Mouse (Mus musculus) hindbrain, embryonic 13.5 days (tissue): ENCODE results near the gene Glrp1. TPM values are rescaled to one million over a fixed set of nuclear protein-coding genes. Genes with fewer than 3 reads are reported as not detected.

ENCODE experiments used
- ATAC-seq: fragments of 200-750 bp; cut with Nextera tagmentation; 2 replicates; pipeline ENCODE4 v1.8.0; 2017; ENCODE audit warnings: moderate TSS enrichment; ENCODE audit not compliant: low FRiP score
- H3K27ac ChIP-seq: fragments of 300-500 bp; sonication (generic); 2 replicates; pipeline ENCODE4 v1.5.1; 2015; ENCODE audit warnings: inconsistent platforms, mild to moderate bottlenecking, moderate library complexity
- H3K27me3 ChIP-seq: fragments of 300-500 bp; sonication (generic); 2 replicates; pipeline ENCODE4 v1.6.1; 2015; ENCODE audit warnings: mild to moderate bottlenecking, inconsistent platforms
- H3K36me3 ChIP-seq: fragments of 300-500 bp; sonication (generic); 2 replicates; pipeline ENCODE4 v1.6.1; 2015; ENCODE audit warnings: mild to moderate bottlenecking, inconsistent platforms
- H3K4me1 ChIP-seq: fragments of 300-500 bp; sonication (generic); replicated peaks from 2 replicates; pipeline ENCODE4 v1.6.1; 2015; ENCODE audit warnings: inconsistent platforms
- H3K4me2 ChIP-seq: fragments of 300-500 bp; sonication (generic); 2 replicates; pipeline ENCODE4 v1.6.1; 2015; ENCODE audit warnings: inconsistent platforms, mild to moderate bottlenecking, moderate library complexity
- H3K4me3 ChIP-seq: fragments of 300-500 bp; sonication (generic); 2 replicates; pipeline ENCODE4 v1.5.1; 2015; ENCODE audit warnings: mild to moderate bottlenecking, inconsistent platforms
- H3K9ac ChIP-seq: fragments of 300-500 bp; sonication (generic); 2 replicates; pipeline ENCODE4 v1.6.1; 2015; ENCODE audit warnings: mild to moderate bottlenecking, inconsistent platforms
- H3K9me3 ChIP-seq: fragments of 300-500 bp; sonication (generic); 2 replicates; pipeline ENCODE4 v1.6.1; 2016; ENCODE audit warnings: inconsistent platforms
- WGBS: fragments of 180-500 bp; shearing (Covaris S2); methylation state at CpG from one replicate; pipeline ENCODE4 v1.1.7; 2015; 5-methylcytosine and 5-hydroxymethylcytosine counted together
- polyA plus RNA-seq: library from polyadenylated mRNA; unstranded; fragments of >200 nt; fragmentation: Nextera tagmentation; extraction: Ambion mirVana; gene quantifications from 2 replicates; pipeline ENCODE4 v1.2.1, GENCODE M21; 2015

The Glrp1 gene
- polyA plus RNA-seq, 1 experiment from 2014 or later, result not detected

DNA sequence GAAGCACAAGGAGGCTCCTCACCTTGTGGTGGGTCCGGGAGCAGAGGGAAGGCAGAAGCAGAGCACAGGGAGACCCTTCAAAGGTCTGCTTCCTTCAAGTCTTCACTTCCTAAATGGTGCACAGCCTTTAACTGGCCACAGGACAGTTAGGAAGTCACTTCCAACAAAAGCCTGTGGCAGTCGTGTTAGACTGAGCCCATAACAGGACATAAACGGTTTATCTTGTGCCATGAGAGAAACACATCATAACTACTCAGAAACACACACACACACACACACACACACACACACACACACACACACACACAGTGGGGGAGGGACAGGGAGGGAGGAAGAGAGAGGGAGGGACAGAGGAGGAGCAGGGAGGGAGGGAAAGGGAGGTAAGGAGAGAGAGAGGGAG lies 15.8 kb upstream of the Glrp1 start:
- Histone ChIP-seq H3K27me3 (peaks cover 3% of the 10 kb centered on the region; the same call in 1 of the 2 replicates), H3K36me3 (no peaks in the 10 kb centered on the region), H3K4me2 (no peak overlapping the region), H3K9me3 (no peaks in the 10 kb centered on the region), H3K9ac (no peak overlapping the region), H3K4me1 (no peaks in the 10 kb centered on the region), H3K27ac (no peak overlapping the region), H3K4me3 (no peak overlapping the region)
- ATAC-seq, result no peak
- WGBS, result 74% methylated on average over 3 of the region's 3 CpGs

DNA sequence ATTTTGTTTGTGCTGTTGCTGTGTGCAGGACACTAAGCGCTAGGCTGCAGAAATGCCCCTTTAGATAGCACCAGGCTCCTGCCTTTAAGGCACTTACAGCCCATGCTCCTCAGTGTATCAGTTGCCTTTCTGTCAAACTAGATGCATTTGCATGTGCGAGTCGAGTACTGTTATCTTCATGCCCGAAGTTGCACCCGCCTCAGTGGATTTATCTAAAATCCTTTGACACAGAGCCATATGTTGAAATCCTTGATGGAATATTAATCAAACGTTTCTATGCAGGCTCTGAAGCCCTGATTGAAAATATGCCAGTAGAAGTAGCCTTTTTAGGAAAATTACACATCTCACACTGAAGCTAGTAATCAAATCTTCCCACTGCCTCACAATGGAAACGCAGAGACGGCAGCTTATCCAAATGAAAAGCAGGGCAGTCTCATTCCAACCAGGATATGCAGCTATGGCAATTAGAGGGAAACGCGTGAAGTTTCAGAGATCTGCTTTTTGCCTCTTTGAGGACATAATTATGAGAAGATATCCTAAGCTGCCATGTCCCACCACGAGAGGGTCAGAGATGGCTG lies 11.4 kb upstream of the Glrp1 start:
- H3K27me3 ChIP-seq, result no peaks in the 10 kb centered on the region
- no peak for ATAC-seq
- H3K36me3 ChIP-seq, result no peaks in the 10 kb centered on the region
- H3K4me2 ChIP-seq, result no peak overlapping the region
- H3K4me1 ChIP-seq, result no peaks in the 10 kb centered on the region
- H3K9ac ChIP-seq, result no peak overlapping the region
- H3K4me3 ChIP-seq, result no peak overlapping the region
- WGBS, result 84% methylated on average over 11 of the region's 11 CpGs
- H3K27ac ChIP-seq, result no peak overlapping the region
- no peaks in the 10 kb centered on the region for H3K9me3 ChIP-seq

GRCm38 (mm10) chr1:88513613-88514012 lies 3.7 kb upstream of the Glrp1 start:
- Histone ChIP-seq H3K36me3 (no peaks in the 10 kb centered on the region), H3K4me2 (no peak overlapping the region), H3K9ac (no peak overlapping the region), H3K27ac (no peak overlapping the region), H3K4me3 (no peak overlapping the region), H3K27me3 (no peaks in the 10 kb centered on the region), H3K4me1 (no peaks in the 10 kb centered on the region), H3K9me3 (no peaks in the 10 kb centered on the region)
- WGBS, result 66% methylated on average over 5 of the region's 5 CpGs
- ATAC-seq, result no peak

GRCm38 (mm10) chr1:88507886-88508285 lies 2.0 kb downstream of the Glrp1 start:
- Histone ChIP-seq H3K27me3 (peaks cover 3% of the 10 kb centered on the region; the same call in 1 of the 2 replicates), H3K4me2 (no peak overlapping the region), H3K36me3 (no peaks in the 10 kb centered on the region), H3K27ac (no peak overlapping the region), H3K4me3 (no peak overlapping the region), H3K9ac (no peak overlapping the region), H3K4me1 (peaks cover 15% of the 10 kb centered on the region), H3K9me3 (no peaks in the 10 kb centered on the region)
- 84% methylated on average over 8 of the region's 8 CpGs for WGBS
- no peak for ATAC-seq

DNA sequence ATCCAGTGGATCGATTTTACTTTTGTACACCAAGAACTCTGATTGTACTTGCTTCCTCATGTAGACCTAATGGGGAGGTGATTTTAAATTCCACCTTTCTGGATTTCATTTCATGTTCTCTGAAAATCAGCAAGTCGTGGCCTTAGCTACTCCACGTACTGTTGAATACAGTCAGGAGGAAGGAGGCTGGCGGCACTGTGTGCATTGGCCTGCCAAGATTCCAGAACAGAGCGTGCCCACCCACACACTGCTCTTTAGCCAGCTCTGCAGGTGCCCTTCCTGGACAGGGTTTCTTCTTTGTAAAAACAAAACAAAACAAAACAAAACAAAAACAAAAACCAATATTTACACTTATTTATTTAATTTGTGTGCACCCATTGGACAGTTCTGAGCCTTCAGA lies 2.7 kb downstream of the Glrp1 start:
- H3K9ac ChIP-seq, result no peak overlapping the region
- no peak overlapping the region for H3K4me3 ChIP-seq
- ATAC-seq, result no peak
- H3K9me3 ChIP-seq, result no peaks in the 10 kb centered on the region
- peaks cover 15% of the 10 kb centered on the region for H3K4me1 ChIP-seq
- WGBS, result 80% methylated on average over 5 of the region's 5 CpGs
- no peak overlapping the region for H3K27ac ChIP-seq
- H3K4me2 ChIP-seq, result no peak overlapping the region
- H3K36me3 ChIP-seq, result no peaks in the 10 kb centered on the region
- peaks cover 3% of the 10 kb centered on the region; the same call in 1 of the 2 replicates for H3K27me3 ChIP-seq

DNA sequence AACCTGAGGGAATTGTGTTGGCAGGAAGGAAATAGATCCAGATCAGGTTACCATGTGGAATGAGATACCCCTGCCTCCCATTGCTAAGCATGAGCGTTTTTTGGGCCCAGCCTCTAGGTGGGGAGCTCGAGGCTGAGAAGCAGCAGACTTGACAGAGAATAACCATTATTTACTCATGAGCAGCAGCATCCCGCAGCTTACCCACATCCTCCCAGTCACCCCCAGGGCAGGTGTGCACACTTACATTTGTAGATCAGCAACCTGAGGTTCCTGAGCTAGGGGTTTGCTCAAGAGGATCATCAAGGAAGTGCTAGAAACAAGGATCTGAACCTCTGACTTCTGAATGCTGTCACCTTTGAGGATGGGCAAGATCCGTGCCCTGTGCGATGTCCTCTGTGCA lies 3.5 kb downstream of the Glrp1 start:
- Histone ChIP-seq H3K4me3 (no peak overlapping the region), H3K9ac (no peak overlapping the region), H3K4me2 (no peak overlapping the region), H3K9me3 (no peaks in the 10 kb centered on the region), H3K27me3 (peaks cover 3% of the 10 kb centered on the region; the same call in 1 of the 2 replicates), H3K4me1 (peaks cover 15% of the 10 kb centered on the region), H3K36me3 (no peaks in the 10 kb centered on the region), H3K27ac (no peak overlapping the region)
- ATAC-seq, result no peak
- WGBS, result 88% methylated on average over 5 of the region's 5 CpGs

DNA sequence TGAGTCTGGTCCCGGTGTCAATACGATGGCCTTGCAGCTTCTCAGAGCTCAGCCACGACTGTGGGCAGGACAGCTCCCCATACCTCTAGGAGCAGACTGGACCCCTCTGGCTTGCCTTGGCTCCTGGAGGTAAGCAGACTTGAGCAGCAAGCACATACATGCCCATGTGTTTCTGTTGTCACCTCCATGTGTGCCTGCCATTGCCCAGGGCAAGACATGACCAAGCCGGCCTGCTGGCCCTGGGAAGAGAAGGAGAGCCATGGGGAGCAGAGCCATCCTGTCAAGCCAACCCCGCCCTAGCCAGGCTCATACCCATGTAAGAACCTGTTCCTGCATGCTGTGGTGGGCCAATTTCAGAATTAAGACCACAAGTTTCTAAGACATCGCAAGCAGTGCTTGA lies 4.2 kb downstream of the Glrp1 start:
- Histone ChIP-seq H3K4me1 (peaks cover 15% of the 10 kb centered on the region), H3K4me3 (no peak overlapping the region), H3K27ac (no peak overlapping the region), H3K27me3 (peaks cover 3% of the 10 kb centered on the region; the same call in 1 of the 2 replicates), H3K4me2 (no peak overlapping the region), H3K9me3 (no peaks in the 10 kb centered on the region), H3K36me3 (no peaks in the 10 kb centered on the region), H3K9ac (no peak overlapping the region)
- WGBS, result 75% methylated on average over 6 of the region's 6 CpGs
- ATAC-seq, result no peak

DNA sequence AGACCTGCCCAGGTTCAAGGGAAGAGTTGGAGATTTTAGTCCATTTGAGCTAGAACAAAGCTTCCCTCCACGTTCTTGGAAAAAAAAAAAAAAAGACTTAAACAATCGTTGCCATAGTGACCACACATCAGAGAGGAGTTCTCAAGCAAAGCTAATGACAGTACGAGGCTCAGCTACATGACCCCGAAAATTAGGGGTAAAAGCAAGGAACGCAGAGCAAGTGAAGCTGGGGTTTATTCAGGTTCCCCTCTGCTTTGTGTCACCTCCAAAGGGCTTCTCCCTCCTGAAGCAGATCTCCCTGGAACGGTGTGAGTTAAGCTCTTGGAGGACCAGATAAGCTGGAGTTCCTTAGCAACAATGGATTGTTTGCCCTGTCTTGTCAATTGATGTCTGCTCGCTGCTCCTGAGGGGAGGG lies 5.3 kb downstream of the Glrp1 start:
- no peak overlapping the region for H3K27ac ChIP-seq
- WGBS, result 13% methylated on average over 7 of the region's 7 CpGs

DNA sequence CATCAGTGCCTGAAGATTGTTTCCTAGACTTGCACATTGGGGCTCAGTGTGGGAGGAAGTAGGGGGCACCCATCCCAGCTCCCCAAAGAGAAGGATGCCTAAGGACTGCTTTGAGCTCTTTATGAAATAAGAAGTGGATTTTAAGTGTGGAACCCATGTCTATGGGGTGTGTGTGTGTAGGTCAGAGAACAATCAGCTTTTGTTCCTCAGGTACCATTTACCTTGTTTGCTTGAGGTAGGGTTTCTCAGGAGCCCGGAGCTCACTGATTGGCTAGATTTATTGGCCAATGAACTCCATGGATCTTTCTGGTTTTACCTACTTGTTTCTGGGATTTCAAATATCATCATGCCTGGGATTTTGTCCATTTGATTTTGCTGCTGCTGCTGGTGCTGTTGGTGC lies 7.0 kb downstream of the Glrp1 start:
- Histone ChIP-seq H3K4me3 (no peak overlapping the region), H3K36me3 (no peaks in the 10 kb centered on the region), H3K4me2 (no peak overlapping the region), H3K9ac (no peak overlapping the region), H3K27ac (no peak overlapping the region), H3K4me1 (peaks cover 15% of the 10 kb centered on the region), H3K9me3 (no peaks in the 10 kb centered on the region), H3K27me3 (peaks cover 3% of the 10 kb centered on the region; the same call in 1 of the 2 replicates)
- no peak for ATAC-seq
- WGBS, result 83% methylated on average over 1 of the region's 1 CpGs

More for the DNA sequence above, 5.3 kb downstream of the Glrp1 start:
- peaks cover 3% of the 10 kb centered on the region; the same call in 1 of the 2 replicates for H3K27me3 ChIP-seq
- H3K9ac ChIP-seq, result no peak overlapping the region
- peaks cover 15% of the 10 kb centered on the region for H3K4me1 ChIP-seq
- H3K9me3 ChIP-seq, result no peaks in the 10 kb centered on the region
- no peak overlapping the region for H3K4me3 ChIP-seq
- H3K36me3 ChIP-seq, result no peaks in the 10 kb centered on the region
- no peak for ATAC-seq
- no peak overlapping the region for H3K4me2 ChIP-seq

DNA sequence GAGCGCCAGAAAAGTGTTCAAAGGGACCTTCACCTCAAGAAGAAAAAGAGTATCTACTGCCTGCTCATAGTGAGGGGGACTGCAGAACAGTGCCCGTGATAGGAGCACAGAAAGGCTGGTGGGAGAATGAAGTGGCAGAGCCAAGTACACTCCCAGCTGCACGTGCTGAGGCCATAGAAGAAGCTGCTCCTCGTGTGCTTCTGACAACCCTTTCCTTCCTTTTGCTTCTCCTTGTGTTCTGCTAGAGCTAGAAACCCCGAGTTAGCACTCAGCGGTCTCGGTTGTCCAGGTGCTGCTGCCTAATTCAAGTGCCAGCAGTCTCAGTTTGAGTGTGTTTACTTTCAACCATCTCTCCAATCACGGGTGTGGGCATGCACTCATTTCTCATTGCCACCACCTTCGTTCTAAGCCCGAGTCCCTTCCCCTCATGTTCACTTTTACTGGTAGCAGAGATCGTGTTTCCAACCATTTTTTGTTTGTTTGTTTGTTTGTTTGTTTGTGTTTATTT lies 10.6 kb downstream of the Glrp1 start:
- peaks cover 2% of the 10 kb centered on the region; the same call in 1 of the 2 replicates for H3K4me1 ChIP-seq
- no peak for ATAC-seq
- no peaks in the 10 kb centered on the region for H3K27me3 ChIP-seq
- no peak overlapping the region for H3K4me2 ChIP-seq
- WGBS, result 88% methylated on average over 11 of the region's 11 CpGs
- no peak overlapping the region for H3K4me3 ChIP-seq
- H3K27ac ChIP-seq, result no peak overlapping the region
- H3K36me3 ChIP-seq, result no peaks in the 10 kb centered on the region
- H3K9ac ChIP-seq, result no peak overlapping the region
- no peaks in the 10 kb centered on the region for H3K9me3 ChIP-seq

- no peak for ATAC-seq
These were observed 12.5 kb downstream of the Glrp1 start for GRCm38 (mm10) chr1:88497407-88497806.

GRCm38 (mm10) chr1:88492415-88492814 lies 17.5 kb downstream of the Glrp1 start:
- H3K9me3 ChIP-seq, result no peaks in the 10 kb centered on the region
- H3K4me1 ChIP-seq, result no peaks in the 10 kb centered on the region; the same call in 1 of the 2 replicates
- no peak for ATAC-seq
- H3K27ac ChIP-seq, result no peak overlapping the region
- no peak overlapping the region for H3K9ac ChIP-seq
- H3K4me3 ChIP-seq, result no peak overlapping the region
- no peaks in the 10 kb centered on the region for H3K27me3 ChIP-seq
- H3K36me3 ChIP-seq, result no peaks in the 10 kb centered on the region
- 89% methylated on average over 3 of the region's 3 CpGs for WGBS
- no peak overlapping the region for H3K4me2 ChIP-seq

More at GRCm38 (mm10) chr1:88497407-88497806, 12.5 kb downstream of the Glrp1 start:
- no peaks in the 10 kb centered on the region for H3K4me1 ChIP-seq
- no peaks in the 10 kb centered on the region for H3K36me3 ChIP-seq
- no peak overlapping the region for H3K9ac ChIP-seq
- H3K9me3 ChIP-seq, result no peaks in the 10 kb centered on the region
- WGBS, result 69% methylated on average over 3 of the region's 3 CpGs
- H3K4me3 ChIP-seq, result no peak overlapping the region
- no peak overlapping the region for H3K4me2 ChIP-seq
- H3K27ac ChIP-seq, result no peak overlapping the region
- no peaks in the 10 kb centered on the region for H3K27me3 ChIP-seq
